Mouse (Mus musculus) megakaryocyte-erythroid progenitor cell, adult 5-6 weeks (primary cell): ENCODE measurements around the gene Plgrkt. TPM values are rescaled to one million over a fixed set of nuclear protein-coding genes. Genes with fewer than 3 reads are reported as not detected.
A peak's percentile ranks its signal among the peaks of the same experiment; 100 is the strongest.

Experiments
- ATAC-seq: replicated peaks from 2 replicates; pipeline ENCODE4 v1.8.0; 2016; ENCODE audit warnings: mild to moderate bottlenecking, inconsistent platforms; ENCODE audit not compliant: severe bottlenecking, poor library complexity, low FRiP score, low TSS enrichment
- total RNA-seq, 2 experiments: library from RNA; stranded (forward) in 1 of 2; stranded (reverse) in 1 of 2; fragments of 200-1000, 215-1000 nt in 1 of 2; fragments of >200 nt in 1 of 2; fragmentation: Nextera tagmentation in 1 of 2; gene quantifications; 2 replicates each; pipeline ENCODE4 v1.2.3; 2014 to 2017

The Plgrkt gene
- total RNA-seq, 2 experiments from 2014 or later, result 85.1 to 136 TPM

DNA sequence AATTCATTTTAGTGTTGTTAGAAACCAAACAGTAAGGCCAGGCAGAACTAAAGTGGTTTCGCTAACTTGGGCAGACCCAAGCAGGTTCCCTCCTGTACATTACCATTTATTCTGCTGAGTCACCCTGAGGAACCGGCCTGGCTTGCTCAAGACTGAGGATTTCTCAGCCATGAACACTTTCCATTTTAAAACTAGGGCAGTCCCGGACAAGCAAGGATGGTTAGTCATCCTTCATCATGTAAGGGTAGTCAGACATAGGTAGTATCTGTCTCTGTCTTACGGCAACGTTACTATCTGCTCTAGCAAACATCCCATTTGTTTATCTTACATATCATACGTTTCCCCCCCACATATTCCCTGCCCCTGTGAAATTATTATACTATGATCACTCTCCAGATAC is 17.8 kb upstream of the Plgrkt start:
- ATAC-seq, result no peak

DNA sequence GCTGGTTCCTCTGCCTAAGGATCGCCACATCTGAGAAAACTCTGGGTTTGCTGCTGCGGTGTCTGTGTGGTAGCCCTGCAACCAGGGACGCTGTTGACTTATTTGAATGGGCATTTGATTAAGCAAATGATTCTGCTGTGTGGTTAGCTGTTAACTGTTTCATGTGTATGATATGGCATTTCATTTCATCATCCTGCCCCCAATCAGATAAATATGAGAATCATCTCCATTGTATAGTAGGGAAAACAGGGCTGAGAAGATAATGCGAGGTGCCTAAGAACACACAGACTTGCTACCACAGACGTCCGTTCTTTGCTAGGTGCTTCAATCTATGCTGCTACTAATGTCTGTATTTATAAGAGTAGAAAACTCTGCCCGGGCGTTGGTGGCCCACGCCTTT is 17.2 kb upstream of the Plgrkt start:
- no peak for ATAC-seq

DNA sequence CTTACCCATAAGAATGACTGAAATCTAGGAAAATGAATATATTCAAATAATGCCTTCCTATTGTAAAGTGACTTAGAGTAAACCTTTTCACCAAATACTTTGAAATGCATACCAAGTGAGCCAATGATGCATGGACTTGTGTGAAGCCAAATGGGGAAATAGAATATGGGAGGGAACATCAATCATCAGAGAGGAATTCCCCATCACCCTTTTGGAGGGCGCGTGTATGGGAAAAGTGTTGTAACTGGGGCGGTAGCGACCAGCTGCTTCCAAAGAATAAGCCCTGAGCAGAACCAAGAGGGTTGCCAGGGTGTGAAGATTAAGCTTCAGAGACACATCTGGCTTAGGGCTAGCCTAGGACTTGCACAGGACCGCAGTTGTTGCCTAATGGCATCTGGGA is 16.2 kb upstream of the Plgrkt start:
- ATAC-seq, result no peak

DNA sequence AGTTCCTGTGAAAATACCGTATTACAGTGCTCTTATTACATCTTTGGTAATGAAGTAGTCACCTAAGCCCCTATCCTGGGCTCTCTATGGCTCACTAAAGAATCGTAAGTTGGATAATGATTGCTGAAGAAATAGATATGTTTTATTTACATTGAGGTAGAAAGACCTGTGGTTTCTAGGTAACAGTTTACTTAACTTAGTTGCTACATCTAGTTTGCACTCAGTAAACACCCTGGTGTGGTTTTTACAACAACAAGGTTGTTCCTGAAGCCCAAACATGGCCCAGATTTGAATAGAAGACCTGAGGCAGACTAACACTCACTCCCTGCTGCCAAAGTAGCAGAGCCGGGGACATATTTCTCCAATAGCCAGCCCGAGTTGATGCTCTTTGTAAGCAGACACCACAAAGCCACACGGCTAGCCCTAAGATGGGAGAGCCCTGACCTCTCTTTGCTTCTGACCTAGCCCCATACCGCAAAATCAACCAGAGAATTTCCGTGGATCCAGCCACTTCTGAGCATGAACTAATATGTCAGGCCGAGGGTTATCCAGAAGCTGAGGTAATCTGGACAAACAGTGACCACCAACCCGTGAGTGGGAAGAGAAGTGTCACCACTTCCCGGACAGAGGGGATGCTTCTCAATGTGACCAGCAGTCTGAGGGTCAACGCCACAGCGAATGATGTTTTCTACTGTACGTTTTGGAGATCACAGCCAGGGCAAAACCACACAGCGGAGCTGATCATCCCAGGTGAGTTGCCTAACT is 12.8 kb upstream of the Plgrkt start:
- ATAC-seq, result no peak

DNA sequence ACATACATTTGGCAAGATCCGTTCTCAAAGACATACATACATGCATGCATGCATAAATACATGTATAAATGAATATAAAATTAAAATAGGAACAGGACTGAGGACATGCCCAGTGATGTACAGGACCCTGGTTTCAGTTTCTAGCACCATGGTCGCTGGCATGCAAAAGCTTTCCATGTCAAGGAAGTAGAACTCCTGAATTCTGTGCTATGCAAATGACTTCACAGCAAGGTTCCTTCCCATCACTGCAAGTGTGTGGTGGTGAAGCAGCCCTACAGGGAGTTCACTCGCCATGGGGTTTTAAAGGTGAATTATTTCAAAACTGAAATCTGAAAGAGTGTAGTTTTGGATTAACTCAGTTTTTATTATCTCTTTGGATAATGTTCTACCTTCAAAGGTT is 9.2 kb upstream of the Plgrkt start:
- no peak for ATAC-seq

DNA sequence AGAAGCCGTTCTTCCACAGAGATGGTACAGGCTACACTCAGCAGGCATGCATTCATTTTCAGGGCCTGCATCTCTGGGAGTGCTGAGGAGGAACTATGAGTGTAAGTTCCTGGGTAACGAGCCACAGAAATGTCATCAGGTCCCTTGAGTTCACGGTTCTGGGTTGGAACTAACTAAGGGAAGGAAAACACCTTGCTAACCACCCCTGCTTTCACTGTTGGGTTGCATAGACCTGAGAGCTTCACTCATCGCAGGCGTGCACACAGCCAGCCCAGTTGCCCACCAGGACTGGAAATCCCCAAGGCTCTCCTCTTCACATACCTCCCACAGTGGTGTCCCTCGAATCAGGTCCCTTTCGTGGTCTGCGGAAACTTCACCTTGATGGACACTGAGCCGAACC is 7.8 kb upstream of the Plgrkt start:
- no peak for ATAC-seq

DNA sequence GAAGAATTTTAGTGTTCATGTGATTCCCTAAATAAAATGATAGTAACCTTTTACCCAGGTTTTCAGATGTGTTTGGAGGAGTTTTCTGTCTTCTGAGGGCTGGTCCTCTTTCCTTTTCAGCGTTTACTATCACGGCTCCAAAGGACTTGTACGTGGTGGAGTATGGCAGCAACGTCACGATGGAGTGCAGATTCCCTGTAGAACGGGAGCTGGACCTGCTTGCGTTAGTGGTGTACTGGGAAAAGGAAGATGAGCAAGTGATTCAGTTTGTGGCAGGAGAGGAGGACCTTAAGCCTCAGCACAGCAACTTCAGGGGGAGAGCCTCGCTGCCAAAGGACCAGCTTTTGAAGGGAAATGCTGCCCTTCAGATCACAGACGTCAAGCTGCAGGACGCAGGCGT is 6.2 kb upstream of the Plgrkt start:
- no peak for ATAC-seq

DNA sequence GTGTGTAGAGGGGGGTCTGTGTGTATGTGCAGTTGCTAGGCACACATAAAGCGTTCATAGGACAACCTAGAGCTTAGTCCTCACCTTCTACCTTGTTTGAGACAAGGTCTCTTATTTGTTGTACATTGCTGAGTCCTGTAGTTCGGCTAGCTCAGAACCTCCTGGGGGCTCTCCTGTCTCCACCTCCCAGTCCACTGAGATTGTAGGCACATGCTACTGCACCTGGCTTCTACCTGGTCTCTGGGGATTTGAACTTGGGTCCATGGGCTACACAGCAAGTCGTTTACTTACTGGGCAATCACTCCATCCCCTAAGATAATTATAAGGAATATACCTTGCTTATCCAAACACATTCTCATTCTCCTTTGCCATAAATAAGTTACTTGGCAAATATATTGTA is 5.4 kb upstream of the Plgrkt start:
- no peak for ATAC-seq

DNA sequence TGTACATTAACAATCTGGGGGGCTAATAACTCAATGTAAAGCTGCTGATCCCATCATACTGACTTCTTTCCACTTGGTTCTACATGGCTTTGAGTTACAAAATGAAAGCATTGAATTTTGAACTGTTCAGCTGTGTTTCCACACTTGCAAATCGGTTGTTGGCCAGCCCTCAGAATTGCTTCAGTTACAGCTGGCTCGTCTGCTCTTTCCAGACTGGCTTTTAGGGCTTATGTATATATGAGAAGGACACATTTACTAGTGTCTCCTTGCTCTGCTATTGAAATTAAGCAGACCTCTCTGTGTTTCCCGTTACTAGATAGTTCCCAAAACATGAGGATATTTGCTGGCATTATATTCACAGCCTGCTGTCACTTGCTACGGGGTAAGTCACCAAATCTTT is 4.9 kb upstream of the Plgrkt start:
- ATAC-seq, result no peak

DNA sequence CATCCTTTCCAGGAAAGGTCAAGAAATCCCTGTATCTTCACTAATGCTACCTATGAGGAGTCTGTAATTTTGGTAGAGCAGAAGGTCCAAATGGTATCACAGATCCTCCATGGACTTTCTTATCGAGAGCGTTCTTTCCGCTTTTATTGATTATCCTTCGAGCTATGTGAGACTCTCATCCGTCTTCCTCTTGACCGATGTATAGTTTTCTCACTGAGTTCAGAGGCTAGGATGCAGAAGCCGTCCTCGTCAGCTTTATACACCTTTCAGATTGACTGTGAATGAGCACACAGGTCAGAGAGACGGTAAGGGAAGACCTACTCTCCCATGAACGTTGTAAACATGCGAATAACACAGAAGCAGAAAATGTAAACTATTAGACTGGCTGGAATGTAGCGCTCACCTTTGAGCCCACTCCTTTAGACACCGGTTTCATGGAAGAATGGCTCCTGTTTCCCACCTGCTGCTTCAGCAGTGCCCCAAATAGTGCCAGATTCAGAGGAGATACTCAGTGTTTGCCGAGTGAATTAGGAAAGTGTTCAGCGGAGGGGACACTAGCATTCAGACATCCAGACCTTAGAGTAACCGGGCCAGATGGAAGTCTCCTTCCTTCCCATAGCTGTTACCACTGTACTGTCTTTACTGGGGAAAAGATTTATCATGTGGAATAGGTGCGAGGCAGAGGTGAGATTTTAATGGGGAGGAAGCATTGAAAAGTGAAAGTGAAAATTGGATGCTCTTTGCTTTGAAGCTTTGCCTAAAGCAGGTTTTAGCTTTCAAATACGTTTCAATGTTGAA is 4.3 kb upstream of the Plgrkt start:
- no peak for ATAC-seq

DNA sequence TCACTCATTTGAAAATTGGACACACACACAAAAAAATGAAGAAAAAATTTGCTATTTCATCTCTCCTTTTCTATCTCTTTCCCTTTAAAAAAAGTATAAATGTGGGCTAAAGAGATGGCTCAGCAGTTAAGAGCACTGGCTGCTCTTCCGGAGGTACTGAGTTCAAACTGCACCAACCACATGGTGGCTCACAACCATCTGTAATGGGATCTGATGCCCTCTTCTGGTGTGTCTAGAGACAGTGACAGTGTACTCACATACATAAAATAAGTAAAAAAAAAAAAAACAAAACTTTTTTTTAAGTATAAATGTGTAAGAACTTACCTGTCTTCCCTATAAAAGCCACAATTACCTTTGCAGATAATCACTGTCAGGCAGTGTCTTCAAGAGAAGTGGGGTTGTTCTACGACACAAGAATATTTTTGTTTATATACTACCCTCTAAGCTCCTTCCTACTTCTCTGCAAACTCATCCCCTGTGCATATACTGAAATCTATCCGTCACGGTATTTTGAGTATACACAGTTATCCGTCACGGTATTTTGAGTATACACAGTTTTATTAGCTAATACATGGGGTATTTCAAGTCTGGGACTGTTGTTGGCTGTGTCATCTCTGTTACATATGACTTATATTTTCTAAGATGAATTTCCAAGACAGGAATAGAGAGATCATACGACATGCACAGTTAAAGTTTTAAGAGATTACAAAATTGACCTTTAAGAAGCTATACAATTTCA is 3.5 kb upstream of the Plgrkt start:
- ATAC-seq, result no peak

DNA sequence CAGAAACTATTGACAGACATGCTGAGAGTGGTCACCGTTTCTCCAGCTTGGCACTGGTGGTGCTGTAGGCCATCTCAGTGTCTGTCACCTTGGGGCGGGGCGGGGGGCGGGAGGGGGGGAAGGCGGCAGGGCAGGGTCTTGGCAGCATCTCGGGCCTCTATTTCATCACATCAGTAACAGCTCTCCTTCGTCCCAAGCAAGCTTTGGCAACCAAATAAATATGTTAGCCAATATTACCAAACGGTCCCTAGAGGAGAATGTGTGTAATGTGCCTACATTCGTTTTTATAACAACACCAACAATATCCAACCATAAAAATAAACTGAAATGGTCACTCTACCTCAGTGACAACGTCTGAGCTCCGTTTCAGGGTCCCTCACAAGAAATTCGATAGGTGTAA is 2.9 kb upstream of the Plgrkt start:
- no peak for ATAC-seq

DNA sequence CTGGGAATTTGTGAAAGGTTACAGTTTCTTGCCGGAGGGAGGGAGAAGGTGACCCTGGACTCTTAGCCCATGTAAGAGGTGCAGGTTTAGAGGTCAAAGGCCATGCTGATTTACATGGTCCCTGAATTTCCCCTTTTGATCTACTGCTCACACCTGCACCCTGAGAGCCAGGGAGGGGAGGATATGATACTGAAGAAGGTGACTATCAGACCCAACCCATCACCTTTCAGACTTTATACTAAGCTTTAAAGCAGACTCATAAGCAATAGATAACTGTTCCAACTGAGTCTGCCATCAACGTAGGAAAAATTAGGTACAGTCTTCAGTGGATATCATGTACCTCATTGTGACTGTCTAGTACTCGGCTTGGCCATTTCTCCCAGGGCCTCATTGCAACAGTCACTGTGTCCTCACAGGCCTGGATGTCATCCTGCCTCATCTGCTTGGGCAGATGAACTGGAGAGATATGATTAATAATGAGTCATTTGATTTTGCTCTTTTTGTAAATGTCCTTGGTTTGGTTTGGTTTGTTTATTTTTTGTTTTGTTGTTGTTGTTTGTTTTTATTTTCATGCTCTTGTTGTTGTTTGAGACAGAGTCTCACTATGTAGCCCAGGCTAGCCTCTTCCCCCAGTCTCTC is 1.6 kb upstream of the Plgrkt start:
- ATAC-seq, result 0 out of 2 replicates have a peak, but pooled peaks have one; percentile 7

DNA sequence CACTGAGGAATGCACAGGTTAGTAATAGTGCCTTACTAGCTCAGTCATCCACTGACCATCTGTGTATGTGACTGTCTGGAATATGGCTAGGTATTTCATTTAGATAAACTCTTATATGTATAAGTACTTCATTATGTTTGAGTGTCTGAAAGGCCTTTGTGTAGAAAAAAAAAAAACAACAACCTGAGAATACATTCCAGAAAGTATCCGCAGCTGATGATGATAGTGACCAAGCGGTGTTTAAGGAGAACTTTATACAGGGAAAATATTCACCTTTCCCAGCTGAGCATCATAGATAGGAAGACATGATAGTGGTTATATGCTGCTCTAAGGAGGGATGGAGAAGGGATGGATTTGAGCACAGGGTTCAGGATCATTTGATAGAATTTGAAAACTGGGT is 851 bp upstream of the Plgrkt start:
- ATAC-seq, result no peak

DNA sequence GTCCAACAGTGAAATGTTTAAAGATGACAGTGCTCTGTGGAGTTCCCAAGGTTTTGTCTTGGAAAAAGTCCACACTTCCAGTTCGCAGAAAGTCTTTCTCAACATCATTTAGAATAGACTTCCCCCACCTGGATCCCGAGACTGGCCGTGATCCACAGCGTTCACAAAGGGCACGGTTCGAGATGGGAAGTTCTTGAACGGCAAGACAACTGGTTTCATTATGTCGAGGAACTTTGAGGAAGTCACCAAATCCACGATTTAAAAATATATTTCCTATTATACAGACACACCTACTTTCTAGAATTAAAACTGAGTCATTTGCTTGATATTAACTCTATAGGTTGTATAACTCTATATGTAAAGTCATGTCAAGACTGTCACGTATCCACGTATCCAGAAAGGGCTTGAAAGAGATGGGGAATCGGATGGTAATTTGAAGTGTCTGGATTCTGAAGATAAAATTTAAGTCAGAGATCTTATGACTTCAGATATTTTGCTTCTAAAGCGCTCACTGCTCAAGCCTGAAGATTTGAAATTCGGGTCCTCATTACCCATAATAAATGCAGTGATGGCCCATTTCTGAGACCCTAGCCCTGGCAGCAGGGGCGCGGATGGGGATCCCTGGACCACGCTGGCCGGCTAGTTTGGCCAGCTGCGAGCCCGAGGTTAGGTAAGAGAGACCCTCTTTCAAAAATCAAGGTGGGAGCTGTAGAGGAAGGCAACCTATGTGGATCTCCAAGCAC is 793 bp downstream of the Plgrkt start:
- no peak for ATAC-seq

DNA sequence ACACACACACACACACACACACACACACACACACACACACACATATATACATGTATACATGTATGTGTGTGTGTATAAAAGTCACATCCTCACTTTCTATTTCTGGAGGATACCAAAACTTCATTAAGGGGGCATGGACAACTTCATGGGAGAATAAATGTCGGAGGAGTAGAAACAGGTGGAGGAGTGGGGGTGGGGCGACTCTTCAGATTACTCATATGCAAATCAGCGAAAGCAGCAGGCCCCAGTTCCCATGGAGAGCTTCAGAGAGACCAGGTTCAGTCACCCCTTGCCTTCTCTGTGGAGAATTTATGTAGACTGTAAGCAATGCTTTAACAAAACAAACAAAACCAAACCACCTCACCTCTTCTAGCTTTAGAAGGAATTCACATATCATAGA is 2.1 kb downstream of the Plgrkt start:
- ATAC-seq, result no peak

DNA sequence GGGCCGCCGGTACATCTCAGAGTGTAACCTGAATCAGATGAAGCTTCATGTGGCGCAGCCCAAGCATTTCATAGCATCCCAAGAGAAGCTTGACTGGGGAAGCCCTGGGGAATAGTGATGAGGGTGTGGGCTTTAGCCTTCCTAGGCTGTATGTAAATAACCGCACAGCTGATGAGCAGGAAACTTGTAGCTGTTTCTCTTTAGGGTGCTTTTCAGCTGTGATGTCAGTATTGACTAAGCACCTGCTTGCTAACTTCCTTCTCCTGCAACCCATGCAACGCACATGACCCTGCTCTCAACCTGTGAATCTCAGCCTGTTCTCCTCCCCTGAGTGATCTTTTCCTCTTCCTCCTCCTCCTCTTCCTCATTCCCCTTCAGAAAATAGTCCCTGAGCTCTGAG is 3.1 kb downstream of the Plgrkt start:
- ATAC-seq, result no peak

DNA sequence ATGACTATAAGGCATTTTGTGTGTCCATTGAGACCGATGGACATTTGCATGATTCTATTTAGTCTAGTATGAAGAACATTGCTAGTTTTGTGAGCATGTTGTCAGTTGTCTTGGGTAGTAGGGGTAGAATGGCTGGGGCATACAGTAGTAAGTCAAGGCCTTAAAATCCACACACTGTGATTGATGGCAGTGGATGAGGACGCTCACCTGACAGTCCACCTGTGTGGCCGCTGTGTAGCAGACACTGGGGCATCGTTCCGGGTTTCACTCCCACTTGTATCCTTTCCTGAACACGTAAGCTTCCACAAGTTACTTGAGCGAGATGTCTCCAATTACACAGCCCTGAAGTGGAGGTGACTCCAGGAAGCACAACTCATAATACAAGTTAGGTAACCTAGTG is 3.6 kb downstream of the Plgrkt start:
- ATAC-seq, result no peak

DNA sequence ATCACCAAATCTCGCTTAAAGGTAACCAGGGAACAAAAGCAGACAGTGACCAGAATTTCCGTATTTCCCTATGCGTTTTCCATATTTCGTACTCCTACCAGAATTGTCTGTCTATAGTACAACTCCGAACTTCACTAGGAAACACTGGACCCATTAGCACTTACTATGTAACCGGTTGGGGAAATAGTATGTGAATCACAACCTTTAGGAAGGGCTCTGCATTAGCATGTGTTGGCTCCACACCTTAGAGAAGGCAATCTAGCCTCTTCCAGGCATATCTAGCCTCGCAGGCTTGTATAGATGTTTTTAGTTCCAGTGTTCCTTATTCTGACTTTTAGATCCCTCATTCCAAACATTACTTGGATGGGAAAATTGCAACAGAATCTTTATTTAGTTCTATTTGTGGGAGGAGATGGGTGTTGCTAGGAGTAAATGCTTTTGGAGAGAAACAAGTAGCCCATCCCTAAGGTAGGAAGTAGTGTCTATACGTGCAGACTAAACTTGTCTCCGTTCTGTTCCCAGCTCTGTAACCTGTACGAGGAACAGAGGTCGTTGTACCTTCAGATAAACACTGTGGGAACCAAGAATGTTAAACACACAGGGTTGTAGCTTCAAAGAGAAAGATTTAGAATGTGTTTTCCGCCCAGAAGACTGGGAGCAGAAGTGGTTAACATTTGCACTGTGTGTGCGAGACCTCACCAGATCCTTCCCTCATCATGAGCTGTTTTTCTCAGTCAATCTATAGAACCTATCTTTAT is 4.8 kb downstream of the Plgrkt start:
- ATAC-seq, result no peak
